Mouse (Mus musculus) CH12.LX (cell line): Measurements from ENCODE around the gene Tmem129.

Source experiments
- CHD1 ChIP-seq: IDR thresholded peaks from 2 replicates; pipeline ENCODE4 v1.6.1; 2012; ENCODE audit warnings: low read depth, low read length, improper control_type of control experiment, inconsistent platforms
- CTCF ChIP-seq, 2 experiments: IDR thresholded peaks in 1 of 2; conservative IDR thresholded peaks in 1 of 2; 2 replicates each; pipeline ENCODE4 v1.5.1; 2011 to 2012; ENCODE audit warnings: low read depth in 2 of 2, low read length in 2 of 2, improper control_type of control experiment in 1 of 2, inconsistent platforms in 1 of 2, mild to moderate bottlenecking in 1 of 2, moderate library complexity in 1 of 2
- EP300 ChIP-seq: IDR thresholded peaks from 2 replicates; pipeline ENCODE4 v1.6.1; 2011; ENCODE audit warnings: low read length, improper control_type of control experiment
- MAFK ChIP-seq: IDR thresholded peaks from 2 replicates; pipeline ENCODE4 v1.6.1; 2011; ENCODE audit warnings: low read length, improper control_type of control experiment; ENCODE audit not compliant: insufficient replicate concordance
- POLR2A ChIP-seq: IDR thresholded peaks from 2 replicates; pipeline ENCODE4 v1.6.1; 2011; ENCODE audit warnings: low read depth, mild to moderate bottlenecking, improper control_type of control experiment, low read length
- TCF12 ChIP-seq: IDR thresholded peaks from 2 replicates; pipeline ENCODE4 v1.6.1; 2014; ENCODE audit warnings: low read depth, mild to moderate bottlenecking, inconsistent platforms, low read length, improper control_type of control experiment
- UBTF ChIP-seq: IDR thresholded peaks from 2 replicates; pipeline ENCODE4 v1.6.1; 2012; ENCODE audit warnings: low read depth, mild to moderate bottlenecking, inconsistent platforms, low read length, improper control_type of control experiment, moderate library complexity
- USF1 ChIP-seq: IDR thresholded peaks from 2 replicates; pipeline ENCODE4 v1.6.1; 2014; ENCODE audit warnings: low read depth, mild to moderate bottlenecking, inconsistent platforms, low read length, improper control_type of control experiment

GRCm38 (mm10) chr5:33671659-33672058, 13.4 kb upstream of the Tmem129 start:
- TF ChIP-seq CTCF (conservative IDR thresholded peaks at IDR 0.05 in 1 of 2, IDR thresholded peaks at IDR 0.05 in 1 of 2; ENCODE audit: low read depth in 2 of 2, low read length in 2 of 2) (no peak), POLR2A (no peak), TCF12 (no peak), EP300 (no peak), USF1 (no peak), UBTF (no peak), MAFK (no peak), CHD1 (no peak)
